Mouse (Mus musculus): Measurements from ENCODE around the gene Eps15. TPM values are rescaled to one million over a fixed set of nuclear protein-coding genes. Genes with fewer than 3 reads are reported as not detected.

Gene Eps15
- 52.4 and 54.0 TPM in 2 replicates for polyA plus RNA-seq (2011; ENCODE audit: insufficient read depth, insufficient read length, low replicate concordance, missing spikeins)

GRCm38 (mm10) chr4:109279689-109280458 is at the start of gene Eps15:
Eps15 (plus strand) TSS chr4:109280268.
- TF ChIP-seq CTCF (IDR thresholded peaks at IDR 0.05; ENCODE audit: control insufficient read depth, insufficient read depth, low read length) (no peak), POLR2A (IDR thresholded peaks at IDR 0.05; ENCODE audit: borderline replicate concordance, control insufficient read depth, low read depth, low read length) (peak; percentile 70; the same call in 1 of the 2 replicates)
- 4% methylated on average over 41 of the region's 44 CpGs for WGBS
- peak within 1 kb of the TSS; percentile 82 for H3K4me3 ChIP-seq (replicated peaks; ENCODE audit: control insufficient read depth, low read depth, low read length)

GRCm38 (mm10) chr4:109234185-109234584 is 45.9 kb upstream of the Eps15 start, which contains the start of gene Calr4:
Calr4 (plus strand) TSS chr4:109234485.
- Histone ChIP-seq H3K4me3 (replicated peaks; ENCODE audit: control insufficient read depth, low read depth, low read length) (no peak within 1 kb of the TSS), H3K4me1 (ENCODE audit: control insufficient read depth, insufficient read depth, low read length) (peaks cover 2% of the 10 kb centered on the region), H3K27ac (ENCODE audit: control insufficient read depth, insufficient read depth, low read depth, low read length, poor library complexity) (no peak within 1 kb of the TSS)
- TF ChIP-seq CTCF (IDR thresholded peaks at IDR 0.05; ENCODE audit: control insufficient read depth, insufficient read depth, low read length) (no peak), POLR2A (IDR thresholded peaks at IDR 0.05; ENCODE audit: borderline replicate concordance, control insufficient read depth, low read depth, low read length) (no peak)
- 83% methylated on average over 2 of the region's 2 CpGs for WGBS

More at GRCm38 (mm10) chr4:109279689-109280458, at the start of gene Eps15:
- H3K27ac ChIP-seq (ENCODE audit: control insufficient read depth, insufficient read depth, low read depth, low read length, poor library complexity) = peak within 1 kb of the TSS; percentile 87
- H3K4me1 ChIP-seq (ENCODE audit: control insufficient read depth, insufficient read depth, low read length) = peaks cover 3% of the 10 kb centered on the region; the same call in 1 of the 2 replicates

- no peak for TF ChIP-seq CTCF (IDR thresholded peaks at IDR 0.05; ENCODE audit: control insufficient read depth, insufficient read depth, low read length)
- TF ChIP-seq POLR2A (IDR thresholded peaks at IDR 0.05; ENCODE audit: borderline replicate concordance, control insufficient read depth, low read depth, low read length) = no peak
- 73% methylated on average over 9 of the region's 9 CpGs for WGBS
- Histone ChIP-seq H3K4me1 (ENCODE audit: control insufficient read depth, insufficient read depth, low read length) (peaks cover 2% of the 10 kb centered on the region), H3K27ac (ENCODE audit: control insufficient read depth, insufficient read depth, low read depth, low read length, poor library complexity) (no peak overlapping the region), H3K4me3 (replicated peaks; ENCODE audit: control insufficient read depth, low read depth, low read length) (no peak overlapping the region)
Observed at GRCm38 (mm10) chr4:109234806-109235350, 45.2 kb upstream of the Eps15 start.

DNA sequence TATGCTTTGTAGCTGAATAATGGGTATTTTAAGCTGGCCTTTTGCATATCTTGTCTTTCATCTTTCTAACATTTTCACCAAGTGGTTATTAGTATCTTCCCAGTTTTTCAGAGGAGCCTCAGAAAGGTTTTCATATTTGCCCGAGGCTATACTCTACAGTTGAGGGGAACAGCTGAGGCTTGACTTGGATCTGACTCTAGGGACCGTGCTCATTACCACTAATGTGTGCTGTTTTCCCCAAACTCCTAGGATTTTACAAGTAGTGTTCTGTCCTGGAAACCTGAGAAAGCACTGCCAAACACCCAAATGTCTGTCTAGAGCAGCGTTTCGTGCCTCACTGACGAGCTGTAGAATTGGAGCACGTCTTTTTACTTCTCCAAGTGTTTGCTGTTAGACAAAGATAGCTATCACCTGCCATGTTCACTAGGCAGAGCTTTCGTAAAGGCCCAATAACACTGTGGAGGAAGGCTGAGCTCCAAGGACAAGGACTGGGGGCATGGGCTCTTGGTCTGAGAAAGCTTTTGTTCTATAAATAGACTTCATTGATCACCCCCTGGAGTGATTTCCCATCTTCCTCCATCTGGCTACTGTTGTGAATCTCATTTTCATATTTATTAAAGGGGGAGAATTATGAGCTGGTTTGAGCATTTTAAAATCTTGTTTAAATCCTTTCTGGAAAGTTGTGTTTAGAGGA is 43.7 kb upstream of the Eps15 start:
- TF ChIP-seq POLR2A (IDR thresholded peaks at IDR 0.05; ENCODE audit: borderline replicate concordance, control insufficient read depth, low read depth, low read length) (no peak), CTCF (IDR thresholded peaks at IDR 0.05; ENCODE audit: control insufficient read depth, insufficient read depth, low read length) (no peak)
- peaks cover 2% of the 10 kb centered on the region for H3K4me1 ChIP-seq (ENCODE audit: control insufficient read depth, insufficient read depth, low read length)
- no peak overlapping the region for H3K27ac ChIP-seq (ENCODE audit: control insufficient read depth, insufficient read depth, low read depth, low read length, poor library complexity)
- WGBS = 82% methylated on average over 7 of the region's 7 CpGs
- no peak overlapping the region for H3K4me3 ChIP-seq (replicated peaks; ENCODE audit: control insufficient read depth, low read depth, low read length)

DNA sequence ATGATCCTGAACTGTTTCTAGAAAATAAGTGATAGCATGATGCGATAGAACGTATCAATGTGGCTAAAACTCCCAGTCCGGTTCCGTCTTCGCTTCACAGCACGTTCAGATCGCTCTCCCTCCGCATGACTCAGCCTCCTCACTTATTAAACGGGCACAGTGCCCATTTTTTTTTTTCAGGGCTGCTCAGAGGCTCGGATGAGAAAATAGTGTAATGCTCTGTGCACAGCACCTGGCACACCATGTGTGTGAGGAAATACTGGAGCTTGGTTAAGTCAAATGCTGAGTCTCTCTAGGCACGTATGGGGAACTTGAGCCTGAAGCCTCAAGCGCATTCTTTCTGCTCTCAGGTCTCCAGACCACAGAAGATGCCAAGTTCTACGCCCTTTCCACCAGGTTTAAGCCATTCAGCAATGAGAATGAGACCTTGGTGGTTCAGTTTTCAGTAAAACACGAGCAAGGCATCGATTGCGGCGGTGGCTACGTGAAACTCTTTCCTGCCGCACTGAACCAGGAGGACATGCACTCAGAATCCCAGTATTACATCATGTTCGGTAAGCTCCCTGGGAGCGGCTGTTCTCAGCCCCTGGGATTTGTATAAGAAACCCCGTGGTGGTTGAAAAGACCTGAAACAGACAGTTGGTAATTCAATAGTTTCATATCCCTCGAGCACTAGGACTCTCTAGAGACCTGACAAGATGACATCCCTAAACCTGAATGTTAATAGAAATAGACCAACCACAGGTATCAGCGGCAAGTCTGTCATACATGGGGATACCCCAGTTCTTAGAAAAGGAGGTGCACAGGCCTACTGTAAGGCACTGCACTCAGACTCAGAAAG is 41.4 kb upstream of the Eps15 start:
- no peak for TF ChIP-seq CTCF (IDR thresholded peaks at IDR 0.05; ENCODE audit: control insufficient read depth, insufficient read depth, low read length)
- TF ChIP-seq POLR2A (IDR thresholded peaks at IDR 0.05; ENCODE audit: borderline replicate concordance, control insufficient read depth, low read depth, low read length) = no peak
- Histone ChIP-seq H3K4me1 (ENCODE audit: control insufficient read depth, insufficient read depth, low read length) (peaks cover 2% of the 10 kb centered on the region), H3K4me3 (replicated peaks; ENCODE audit: control insufficient read depth, low read depth, low read length) (no peak overlapping the region), H3K27ac (ENCODE audit: control insufficient read depth, insufficient read depth, low read depth, low read length, poor library complexity) (no peak overlapping the region)
- WGBS = 74% methylated on average over 24 of the region's 24 CpGs

DNA sequence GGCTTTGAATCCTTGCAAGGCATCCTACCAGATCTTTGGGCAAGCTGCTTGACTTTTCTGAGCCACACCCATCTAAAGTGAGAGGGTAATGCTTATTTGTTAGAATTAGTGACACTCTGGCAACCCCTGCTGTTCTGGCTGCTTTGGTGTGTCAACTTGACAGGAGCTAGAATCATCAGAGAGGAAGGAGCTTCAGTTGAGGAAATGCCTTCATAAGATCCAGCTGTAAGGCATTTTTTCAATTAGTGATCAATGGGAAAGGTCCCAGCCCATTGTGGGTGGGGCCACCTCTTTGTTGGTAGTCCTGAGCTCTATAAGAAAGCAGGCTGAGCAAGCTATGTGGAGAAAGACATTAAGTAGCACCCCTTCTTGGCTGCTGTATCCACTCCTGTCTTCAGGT is 38.8 kb upstream of the Eps15 start:
- Histone ChIP-seq H3K4me1 (ENCODE audit: control insufficient read depth, insufficient read depth, low read length) (peaks cover 2% of the 10 kb centered on the region), H3K4me3 (replicated peaks; ENCODE audit: control insufficient read depth, low read depth, low read length) (no peak overlapping the region), H3K27ac (ENCODE audit: control insufficient read depth, insufficient read depth, low read depth, low read length, poor library complexity) (no peak overlapping the region)
- TF ChIP-seq CTCF (IDR thresholded peaks at IDR 0.05; ENCODE audit: control insufficient read depth, insufficient read depth, low read length) (no peak), POLR2A (IDR thresholded peaks at IDR 0.05; ENCODE audit: borderline replicate concordance, control insufficient read depth, low read depth, low read length) (no peak)

DNA sequence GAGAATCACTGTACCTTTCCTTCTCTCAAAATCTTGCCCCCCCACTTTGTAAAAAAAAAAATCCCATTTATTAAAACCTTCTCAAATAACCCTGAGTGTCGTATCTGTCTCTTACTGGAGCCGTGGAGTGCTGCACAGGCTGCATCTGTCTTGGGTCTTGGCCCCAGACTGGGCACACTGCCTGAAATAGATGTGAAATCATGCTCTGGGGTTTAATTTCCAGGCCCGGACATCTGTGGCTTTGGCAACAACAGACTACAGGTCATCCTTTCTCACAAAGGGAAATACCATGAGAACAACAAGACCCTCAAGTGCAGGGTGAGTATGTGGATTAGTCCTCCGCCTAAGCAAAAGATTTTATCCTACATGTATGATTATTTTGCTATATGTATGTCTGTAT is 38.1 kb upstream of the Eps15 start:
- TF ChIP-seq POLR2A (IDR thresholded peaks at IDR 0.05; ENCODE audit: borderline replicate concordance, control insufficient read depth, low read depth, low read length) = no peak
- TF ChIP-seq CTCF (IDR thresholded peaks at IDR 0.05; ENCODE audit: control insufficient read depth, insufficient read depth, low read length) = no peak
- WGBS = 59% methylated on average over 4 of the region's 4 CpGs
- no peak overlapping the region for H3K4me3 ChIP-seq (replicated peaks; ENCODE audit: control insufficient read depth, low read depth, low read length)

More for the DNA sequence above, 38.1 kb upstream of the Eps15 start:
- Histone ChIP-seq H3K27ac (ENCODE audit: control insufficient read depth, insufficient read depth, low read depth, low read length, poor library complexity) (no peak overlapping the region), H3K4me1 (ENCODE audit: control insufficient read depth, insufficient read depth, low read length) (peaks cover 2% of the 10 kb centered on the region)

Measured in bone marrow, adult 2 months (tissue).